Mouse (Mus musculus): ENCODE measurements around the gene Frg2f1. TPM values are rescaled to one million over a fixed set of nuclear protein-coding genes. Genes with fewer than 3 reads are reported as not detected.
A peak's percentile ranks its signal among the peaks of the same experiment; 100 is the strongest.

Gene Frg2f1
- 5.1 and 7.8 TPM in 2 replicates for polyA plus RNA-seq (2015; fragmentation: Nextera tagmentation; extraction: Ambion mirVana)

GRCm38 (mm10) chr4:119539031-119539824, at the start of gene Frg2f1:
TSS of gene Frg2f1 (minus strand) at chr4:119539529.
- 1% methylated on average over 67 of the region's 85 CpGs for WGBS
- peak within 1 kb of the TSS; percentile 81 for H3K4me2 ChIP-seq (replicated peaks)

DNA sequence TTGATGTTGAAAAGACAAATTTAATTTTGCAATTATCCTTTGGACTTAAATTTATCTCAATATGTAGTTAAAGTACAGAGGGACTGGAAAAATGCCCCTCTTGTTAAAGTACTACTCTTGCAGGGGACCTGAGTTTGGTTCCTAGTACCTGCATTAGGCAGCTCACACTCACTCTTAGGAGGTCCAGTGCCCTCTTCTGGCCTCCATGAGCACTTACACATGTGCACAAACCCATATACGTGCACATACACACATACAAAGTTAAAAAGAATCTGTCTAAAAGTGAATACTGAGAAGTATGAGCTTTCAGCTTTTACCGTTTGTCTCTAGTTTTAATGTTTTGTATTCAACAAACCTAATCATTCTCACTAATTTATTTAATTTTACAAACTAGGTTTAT, 48.7 kb upstream of the Frg2f1 start:
- Histone ChIP-seq H3K4me1 (replicated peaks) (peaks cover 6% of the 10 kb centered on the region), H3K27ac (no peak overlapping the region), H3K27me3 (no peaks in the 10 kb centered on the region), H3K9me3 (no peaks in the 10 kb centered on the region), H3K4me3 (replicated peaks) (no peak overlapping the region), H3K36me3 (peaks cover 6% of the 10 kb centered on the region; the same call in 1 of the 2 replicates), H3K4me2 (replicated peaks) (no peak overlapping the region), H3K9ac (replicated peaks) (no peak overlapping the region)
- no peak for ATAC-seq
- WGBS: 98% methylated on average over 2 of the region's 2 CpGs

More at GRCm38 (mm10) chr4:119539031-119539824, at the start of gene Frg2f1:
- ATAC-seq: peak; percentile 95
- H3K9me3 ChIP-seq: no peaks in the 10 kb centered on the region
- H3K27me3 ChIP-seq: no peaks in the 10 kb centered on the region
- peak within 1 kb of the TSS; percentile 98 for H3K27ac ChIP-seq
- H3K9ac ChIP-seq (replicated peaks): peak within 1 kb of the TSS; percentile 94
- H3K4me1 ChIP-seq (replicated peaks): peaks cover 27% of the 10 kb centered on the region
- no peaks in the 10 kb centered on the region for H3K36me3 ChIP-seq
- H3K4me3 ChIP-seq (replicated peaks): peak within 1 kb of the TSS; percentile 96

DNA sequence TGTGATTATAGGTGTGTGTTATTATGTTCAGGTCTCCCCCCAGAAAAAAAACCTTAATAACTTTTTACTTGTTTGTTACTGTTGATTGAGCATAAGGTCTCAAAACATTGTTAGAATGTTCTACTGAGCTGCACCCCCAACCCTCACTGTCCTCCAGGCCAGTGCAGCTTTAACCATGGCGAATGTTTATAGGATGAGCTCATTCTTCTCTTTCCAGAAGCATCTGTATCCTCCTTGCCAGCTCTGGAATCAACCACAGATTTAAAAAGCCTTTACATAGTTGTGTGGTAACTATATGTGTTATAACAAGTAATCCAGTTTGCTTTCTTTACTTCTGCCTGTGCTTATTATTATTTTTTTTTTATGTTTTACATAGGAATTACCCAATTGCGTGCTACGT, 36.1 kb upstream of the Frg2f1 start:
- ATAC-seq: no peak
- Histone ChIP-seq H3K27ac (no peak overlapping the region), H3K27me3 (no peaks in the 10 kb centered on the region), H3K4me3 (replicated peaks) (no peak overlapping the region), H3K9ac (replicated peaks) (no peak overlapping the region), H3K9me3 (no peaks in the 10 kb centered on the region), H3K36me3 (peaks cover 4% of the 10 kb centered on the region; the same call in 1 of the 2 replicates), H3K4me2 (replicated peaks) (no peak overlapping the region), H3K4me1 (replicated peaks) (no peaks in the 10 kb centered on the region)
- 96% methylated on average over 3 of the region's 3 CpGs for WGBS

GRCm38 (mm10) chr4:119574504-119574903, 35.2 kb upstream of the Frg2f1 start:
- ATAC-seq: no peak
- no peaks in the 10 kb centered on the region for H3K27me3 ChIP-seq
- 78% methylated on average over 2 of the region's 2 CpGs for WGBS
- H3K9ac ChIP-seq (replicated peaks): no peak overlapping the region
- H3K27ac ChIP-seq: no peak overlapping the region
- H3K4me3 ChIP-seq (replicated peaks): no peak overlapping the region
- no peak overlapping the region for H3K4me2 ChIP-seq (replicated peaks)
- no peaks in the 10 kb centered on the region for H3K9me3 ChIP-seq
- peaks cover 4% of the 10 kb centered on the region; the same call in 1 of the 2 replicates for H3K36me3 ChIP-seq
- H3K4me1 ChIP-seq (replicated peaks): no peaks in the 10 kb centered on the region

GRCm38 (mm10) chr4:119572682-119573081, 33.4 kb upstream of the Frg2f1 start:
- no peaks in the 10 kb centered on the region for H3K4me1 ChIP-seq (replicated peaks)
- H3K27ac ChIP-seq: no peak overlapping the region
- WGBS: 97% methylated on average over 3 of the region's 3 CpGs
- ATAC-seq: no peak
- no peaks in the 10 kb centered on the region for H3K27me3 ChIP-seq
- no peaks in the 10 kb centered on the region for H3K9me3 ChIP-seq
- H3K4me3 ChIP-seq (replicated peaks): no peak overlapping the region
- H3K9ac ChIP-seq (replicated peaks): no peak overlapping the region
- no peaks in the 10 kb centered on the region; the same call in 1 of the 2 replicates for H3K36me3 ChIP-seq
- no peak overlapping the region for H3K4me2 ChIP-seq (replicated peaks)

- 0 out of 2 replicates have a peak, but pooled peaks cover 3% of the 10 kb centered on the region for H3K36me3 ChIP-seq
- no peak overlapping the region for H3K27ac ChIP-seq
- no peaks in the 10 kb centered on the region for H3K27me3 ChIP-seq
- no peaks in the 10 kb centered on the region for H3K4me1 ChIP-seq (replicated peaks)
- no peak overlapping the region for H3K9ac ChIP-seq (replicated peaks)
- no peak overlapping the region for H3K4me2 ChIP-seq (replicated peaks)
- H3K4me3 ChIP-seq (replicated peaks): no peak overlapping the region
- WGBS: 89% methylated on average over 4 of the region's 4 CpGs
- ATAC-seq: no peak
- H3K9me3 ChIP-seq: no peaks in the 10 kb centered on the region
Measured at GRCm38 (mm10) chr4:119566322-119566835, 27.1 kb upstream of the Frg2f1 start.

DNA sequence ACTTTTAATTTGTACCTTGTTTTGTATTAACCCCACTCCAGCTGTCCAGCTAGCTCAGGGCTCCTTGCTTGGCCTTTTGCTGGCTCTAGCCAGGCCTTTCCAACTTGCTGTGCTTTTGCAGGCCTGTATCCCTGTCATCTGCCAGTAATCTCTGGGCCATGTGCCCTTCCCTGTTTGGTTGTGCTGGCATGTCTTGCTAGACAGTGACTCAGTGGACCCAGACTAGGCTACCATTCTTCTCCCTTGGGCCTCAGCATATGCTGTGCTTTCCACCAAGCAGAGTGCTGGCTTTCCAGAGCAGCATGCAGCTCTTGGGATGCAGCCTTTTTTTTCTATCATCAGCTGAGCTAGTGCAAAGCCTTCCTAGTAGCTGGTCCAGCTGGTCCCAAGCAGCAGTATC, 23.8 kb upstream of the Frg2f1 start:
- no peaks in the 10 kb centered on the region for H3K4me1 ChIP-seq (replicated peaks)
- H3K9me3 ChIP-seq: no peaks in the 10 kb centered on the region
- H3K36me3 ChIP-seq: 0 out of 2 replicates have a peak, but pooled peaks cover 3% of the 10 kb centered on the region
- H3K9ac ChIP-seq (replicated peaks): no peak overlapping the region
- no peak for ATAC-seq
- H3K4me3 ChIP-seq (replicated peaks): no peak overlapping the region
- H3K27me3 ChIP-seq: no peaks in the 10 kb centered on the region
- H3K4me2 ChIP-seq (replicated peaks): no peak overlapping the region
- no peak overlapping the region for H3K27ac ChIP-seq

- H3K4me1 ChIP-seq (replicated peaks): peaks cover 11% of the 10 kb centered on the region; the same call in 1 of the 2 replicates
- no peak overlapping the region for H3K27ac ChIP-seq
- no peaks in the 10 kb centered on the region for H3K36me3 ChIP-seq
- WGBS: 70% methylated on average over 2 of the region's 2 CpGs
- no peak overlapping the region for H3K4me2 ChIP-seq (replicated peaks)
- ATAC-seq: no peak
- H3K9ac ChIP-seq (replicated peaks): no peak overlapping the region
- H3K9me3 ChIP-seq: no peaks in the 10 kb centered on the region
- no peaks in the 10 kb centered on the region for H3K27me3 ChIP-seq
- no peak overlapping the region for H3K4me3 ChIP-seq (replicated peaks)
Measured at GRCm38 (mm10) chr4:119555466-119555865, 16.1 kb upstream of the Frg2f1 start.

- no peaks in the 10 kb centered on the region for H3K9me3 ChIP-seq
- no peak overlapping the region for H3K9ac ChIP-seq (replicated peaks)
- no peak overlapping the region for H3K4me3 ChIP-seq (replicated peaks)
- H3K27ac ChIP-seq: no peak overlapping the region
- peaks cover 11% of the 10 kb centered on the region; the same call in 1 of the 2 replicates for H3K4me1 ChIP-seq (replicated peaks)
- ATAC-seq: no peak
- no peaks in the 10 kb centered on the region for H3K36me3 ChIP-seq
- H3K27me3 ChIP-seq: no peaks in the 10 kb centered on the region
- no peak overlapping the region for H3K4me2 ChIP-seq (replicated peaks)
- 94% methylated on average over 1 of the region's 1 CpGs for WGBS
Measured at GRCm38 (mm10) chr4:119550864-119551263, 11.5 kb upstream of the Frg2f1 start.

DNA sequence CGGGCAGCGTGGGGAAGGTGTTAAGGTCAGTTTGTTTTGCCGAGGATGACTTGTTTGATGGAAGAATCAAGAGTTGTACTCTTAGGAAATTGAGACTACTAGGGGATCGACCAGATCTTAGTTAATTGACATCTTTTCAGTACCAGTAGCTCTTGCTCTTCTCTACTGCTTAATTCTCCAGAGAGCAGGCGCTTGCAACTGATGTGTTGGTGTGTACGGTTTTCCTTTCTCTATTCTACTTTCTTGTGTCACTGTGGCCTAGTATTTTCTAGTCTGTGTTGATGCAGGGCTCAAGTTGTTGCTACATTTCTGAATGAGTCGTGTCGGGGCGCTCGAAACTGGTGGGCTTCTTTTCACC, 1.2 kb upstream of the Frg2f1 start:
- peak overlapping the region; percentile 96 for H3K4me3 ChIP-seq (replicated peaks)
- H3K27ac ChIP-seq: peak overlapping the region; percentile 98
- H3K9me3 ChIP-seq: no peaks in the 10 kb centered on the region
- no peaks in the 10 kb centered on the region for H3K36me3 ChIP-seq
- WGBS: 7% methylated on average over 10 of the region's 10 CpGs
- peaks cover 27% of the 10 kb centered on the region for H3K4me1 ChIP-seq (replicated peaks)
- ATAC-seq: no peak
- H3K9ac ChIP-seq (replicated peaks): peak overlapping the region; percentile 94
- H3K4me2 ChIP-seq (replicated peaks): peak overlapping the region; percentile 81
- no peaks in the 10 kb centered on the region for H3K27me3 ChIP-seq

- H3K4me2 ChIP-seq (replicated peaks): peak overlapping the region; percentile 81
- no peaks in the 10 kb centered on the region for H3K36me3 ChIP-seq
- under 1% methylated on average over 38 of the region's 76 CpGs for WGBS
- peaks cover 27% of the 10 kb centered on the region for H3K4me1 ChIP-seq (replicated peaks)
- no peaks in the 10 kb centered on the region for H3K9me3 ChIP-seq
- peak overlapping the region; percentile 98 for H3K27ac ChIP-seq
- peak overlapping the region; percentile 94 for H3K9ac ChIP-seq (replicated peaks)
- H3K27me3 ChIP-seq: no peaks in the 10 kb centered on the region
- ATAC-seq: peak; percentile 55
- peak overlapping the region; percentile 96 for H3K4me3 ChIP-seq (replicated peaks)
Measured at GRCm38 (mm10) chr4:119539836-119540532, 655 bp upstream of the Frg2f1 start.

- H3K9ac ChIP-seq (replicated peaks): no peak overlapping the region
- H3K4me2 ChIP-seq (replicated peaks): no peak overlapping the region
- WGBS: 70% methylated on average over 4 of the region's 4 CpGs
- H3K27me3 ChIP-seq: no peaks in the 10 kb centered on the region
- no peak for ATAC-seq
- H3K4me1 ChIP-seq (replicated peaks): peaks cover 27% of the 10 kb centered on the region
- no peak overlapping the region for H3K27ac ChIP-seq
- H3K9me3 ChIP-seq: no peaks in the 10 kb centered on the region
- no peak overlapping the region for H3K4me3 ChIP-seq (replicated peaks)
- no peaks in the 10 kb centered on the region for H3K36me3 ChIP-seq
Measured at GRCm38 (mm10) chr4:119537436-119537835, 1.9 kb downstream of the Frg2f1 start.

All from midbrain, embryonic 13.5 days (tissue).